Mouse (Mus musculus) erythroblast, embryonic 14.5 days (primary cell): ENCODE data around the gene Cisd3.
"Not testable (repeated sequence)": the region's sequence is repeated elsewhere in the genome, so short reads cannot be mapped to it uniquely, and the experiment has no call there.

Experiments used
- GATA1 ChIP-seq: IDR thresholded peaks from 2 replicates; pipeline ENCODE4 v1.6.1; 2012; ENCODE audit warnings: low read length, inconsistent platforms, mixed read lengths
- TAL1 ChIP-seq: IDR thresholded peaks from 3 replicates; pipeline ENCODE4 v1.6.1; 2012; ENCODE audit warnings: low read length, inconsistent platforms, mixed read lengths

DNA sequence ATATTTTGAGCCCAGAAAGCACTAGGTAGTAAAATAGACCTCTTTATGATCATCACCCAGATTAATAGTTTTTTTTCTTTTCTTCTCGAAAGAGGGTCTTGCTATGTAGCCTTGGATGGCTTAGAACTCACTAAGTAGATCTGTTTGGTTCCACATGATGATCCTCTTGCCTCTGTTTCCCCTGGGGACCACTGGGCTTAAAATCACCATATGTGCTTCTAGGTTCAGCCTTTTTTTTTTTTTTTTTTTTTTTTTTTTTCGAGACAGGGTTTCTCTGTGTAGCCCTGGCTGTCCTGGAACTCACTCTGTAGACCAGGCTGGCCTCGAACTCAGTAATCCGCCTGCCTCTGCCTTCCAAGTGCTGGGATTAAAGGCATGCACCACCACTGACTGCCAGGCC is 37.1 kb upstream of the Cisd3 start:
- not testable (repeated sequence) for TF ChIP-seq TAL1, GATA1
